Mouse (Mus musculus): ENCODE measurements around the gene Slc35b1. TPM values are rescaled to one million over a fixed set of nuclear protein-coding genes. Genes with fewer than 3 reads are reported as not detected.

Slc35b1 gene
- polyA plus RNA-seq, 1 experiment from 2014 or later, result 174 TPM

- H3K4me2 ChIP-seq (ENCODE audit: low read length), result no peak overlapping the region
- WGBS, result 94% methylated on average over 7 of the region's 7 CpGs
- ATAC-seq (no peak), DNase-seq (ENCODE audit: low spot score) (no peak)
- no peak overlapping the region for H3K27ac ChIP-seq (ENCODE audit: low read depth, low read length)
- no peak overlapping the region for H3K4me3 ChIP-seq (ENCODE audit: low read depth, low read length)
- H3K9ac ChIP-seq (ENCODE audit: low read length), result no peak overlapping the region
- peaks cover 8% of the 10 kb centered on the region; the same call in 1 of the 2 replicates for H3K4me1 ChIP-seq (ENCODE audit: control insufficient read depth, insufficient read depth, low read length)
- peaks cover 57% of the 10 kb centered on the region for H3K36me3 ChIP-seq (ENCODE audit: control insufficient read depth, insufficient read depth, low read length)
- no peaks in the 10 kb centered on the region for H3K9me3 ChIP-seq (replicated peaks; ENCODE audit: control insufficient read depth, low read length)
- H3K27me3 ChIP-seq (replicated peaks; ENCODE audit: control insufficient read depth, insufficient read depth, low read length), result no peaks in the 10 kb centered on the region
These were observed 2.9 kb downstream of the Slc35b1 start for GRCm38 (mm10) chr11:95387354-95387753.

GRCm38 (mm10) chr11:95389006-95389405, 4.5 kb downstream of the Slc35b1 start:
- 74% methylated on average over 3 of the region's 3 CpGs for WGBS
- Histone ChIP-seq H3K4me1 (ENCODE audit: control insufficient read depth, insufficient read depth, low read length) (peaks cover 14% of the 10 kb centered on the region; the same call in 1 of the 2 replicates), H3K36me3 (ENCODE audit: control insufficient read depth, insufficient read depth, low read length) (peaks cover 63% of the 10 kb centered on the region), H3K9ac (ENCODE audit: low read length) (no peak overlapping the region), H3K27ac (ENCODE audit: low read depth, low read length) (no peak overlapping the region), H3K27me3 (replicated peaks; ENCODE audit: control insufficient read depth, insufficient read depth, low read length) (no peaks in the 10 kb centered on the region), H3K9me3 (replicated peaks; ENCODE audit: control insufficient read depth, low read length) (no peaks in the 10 kb centered on the region), H3K4me3 (ENCODE audit: low read depth, low read length) (no peak overlapping the region), H3K4me2 (ENCODE audit: low read length) (no peak overlapping the region)
- DNase-seq (ENCODE audit: low spot score) (peak; percentile 28), ATAC-seq (no peak)

GRCm38 (mm10) chr11:95390420-95390819, 5.9 kb downstream of the Slc35b1 start:
- ATAC-seq, result no peak
- WGBS, result 97% methylated on average over 6 of the region's 6 CpGs
- Histone ChIP-seq H3K4me1 (ENCODE audit: control insufficient read depth, insufficient read depth, low read length) (peaks cover 13% of the 10 kb centered on the region; the same call in 1 of the 2 replicates), H3K4me3 (ENCODE audit: low read depth, low read length) (no peak overlapping the region), H3K9ac (ENCODE audit: low read length) (no peak overlapping the region), H3K4me2 (ENCODE audit: low read length) (no peak overlapping the region), H3K27me3 (replicated peaks; ENCODE audit: control insufficient read depth, insufficient read depth, low read length) (no peaks in the 10 kb centered on the region), H3K27ac (ENCODE audit: low read depth, low read length) (no peak overlapping the region), H3K36me3 (ENCODE audit: control insufficient read depth, insufficient read depth, low read length) (peaks cover 63% of the 10 kb centered on the region), H3K9me3 (replicated peaks; ENCODE audit: control insufficient read depth, low read length) (no peaks in the 10 kb centered on the region)
- no peak for DNase-seq (ENCODE audit: low spot score)

GRCm38 (mm10) chr11:95391201-95391600, 6.7 kb downstream of the Slc35b1 start:
- no peak overlapping the region for H3K9ac ChIP-seq (ENCODE audit: low read length)
- H3K36me3 ChIP-seq (ENCODE audit: control insufficient read depth, insufficient read depth, low read length), result peaks cover 63% of the 10 kb centered on the region
- H3K27me3 ChIP-seq (replicated peaks; ENCODE audit: control insufficient read depth, insufficient read depth, low read length), result no peaks in the 10 kb centered on the region
- no peak overlapping the region for H3K4me3 ChIP-seq (ENCODE audit: low read depth, low read length)
- H3K9me3 ChIP-seq (replicated peaks; ENCODE audit: control insufficient read depth, low read length), result no peaks in the 10 kb centered on the region
- peaks cover 7% of the 10 kb centered on the region; the same call in 1 of the 2 replicates for H3K4me1 ChIP-seq (ENCODE audit: control insufficient read depth, insufficient read depth, low read length)
- WGBS, result 69% methylated on average over 4 of the region's 4 CpGs
- DNase-seq (ENCODE audit: low spot score), result no peak
- no peak for ATAC-seq
- no peak overlapping the region for H3K4me2 ChIP-seq (ENCODE audit: low read length)
- H3K27ac ChIP-seq (ENCODE audit: low read depth, low read length), result peak overlapping the region; percentile 59; the same call in 1 of the 2 replicates

GRCm38 (mm10) chr11:95391743-95392142, 7.3 kb downstream of the Slc35b1 start:
- Histone ChIP-seq H3K27me3 (replicated peaks; ENCODE audit: control insufficient read depth, insufficient read depth, low read length) (no peaks in the 10 kb centered on the region), H3K4me2 (ENCODE audit: low read length) (no peak overlapping the region), H3K36me3 (ENCODE audit: control insufficient read depth, insufficient read depth, low read length) (peaks cover 59% of the 10 kb centered on the region), H3K4me1 (ENCODE audit: control insufficient read depth, insufficient read depth, low read length) (peaks cover 7% of the 10 kb centered on the region; the same call in 1 of the 2 replicates), H3K9me3 (replicated peaks; ENCODE audit: control insufficient read depth, low read length) (no peaks in the 10 kb centered on the region), H3K27ac (ENCODE audit: low read depth, low read length) (peak overlapping the region; percentile 59), H3K9ac (ENCODE audit: low read length) (no peak overlapping the region), H3K4me3 (ENCODE audit: low read depth, low read length) (no peak overlapping the region)
- peak; percentile 62 for DNase-seq (ENCODE audit: low spot score)
- WGBS, result 52% methylated on average over 5 of the region's 5 CpGs
- ATAC-seq, result peak; percentile 75; the same call in 1 of the 2 replicates

GRCm38 (mm10) chr11:95392223-95392667, 7.8 kb downstream of the Slc35b1 start:
- H3K9ac ChIP-seq (ENCODE audit: low read length), result no peak overlapping the region
- peak overlapping the region; percentile 59 for H3K27ac ChIP-seq (ENCODE audit: low read depth, low read length)
- no peak overlapping the region for H3K4me2 ChIP-seq (ENCODE audit: low read length)
- H3K27me3 ChIP-seq (replicated peaks; ENCODE audit: control insufficient read depth, insufficient read depth, low read length), result no peaks in the 10 kb centered on the region
- 37% methylated on average over 7 of the region's 7 CpGs for WGBS
- no peak overlapping the region for H3K4me3 ChIP-seq (ENCODE audit: low read depth, low read length)
- H3K4me1 ChIP-seq (ENCODE audit: control insufficient read depth, insufficient read depth, low read length), result peaks cover 7% of the 10 kb centered on the region; the same call in 1 of the 2 replicates
- DNase-seq (ENCODE audit: low spot score), result peak; percentile 83
- no peaks in the 10 kb centered on the region for H3K9me3 ChIP-seq (replicated peaks; ENCODE audit: control insufficient read depth, low read length)
- H3K36me3 ChIP-seq (ENCODE audit: control insufficient read depth, insufficient read depth, low read length), result peaks cover 54% of the 10 kb centered on the region
- ATAC-seq, result peak; percentile 74

- ATAC-seq (no peak), DNase-seq (ENCODE audit: low spot score) (no peak)
- Histone ChIP-seq H3K4me2 (ENCODE audit: low read length) (no peak overlapping the region), H3K9ac (ENCODE audit: low read length) (peak overlapping the region; percentile 25; the same call in 1 of the 2 replicates), H3K36me3 (ENCODE audit: control insufficient read depth, insufficient read depth, low read length) (peaks cover 48% of the 10 kb centered on the region), H3K4me3 (ENCODE audit: low read depth, low read length) (no peak overlapping the region), H3K27me3 (replicated peaks; ENCODE audit: control insufficient read depth, insufficient read depth, low read length) (no peaks in the 10 kb centered on the region), H3K4me1 (ENCODE audit: control insufficient read depth, insufficient read depth, low read length) (peaks cover 7% of the 10 kb centered on the region; the same call in 1 of the 2 replicates), H3K9me3 (replicated peaks; ENCODE audit: control insufficient read depth, low read length) (no peaks in the 10 kb centered on the region), H3K27ac (ENCODE audit: low read depth, low read length) (peak overlapping the region; percentile 59; the same call in 1 of the 2 replicates)
- 76% methylated on average over 11 of the region's 11 CpGs for WGBS
These were observed 8.4 kb downstream of the Slc35b1 start for GRCm38 (mm10) chr11:95392708-95393499.

- Histone ChIP-seq H3K27me3 (replicated peaks; ENCODE audit: control insufficient read depth, insufficient read depth, low read length) (no peaks in the 10 kb centered on the region), H3K4me1 (ENCODE audit: control insufficient read depth, insufficient read depth, low read length) (peaks cover 7% of the 10 kb centered on the region; the same call in 1 of the 2 replicates), H3K4me2 (ENCODE audit: low read length) (no peak overlapping the region), H3K4me3 (ENCODE audit: low read depth, low read length) (no peak overlapping the region), H3K9me3 (replicated peaks; ENCODE audit: control insufficient read depth, low read length) (no peaks in the 10 kb centered on the region), H3K9ac (ENCODE audit: low read length) (peak overlapping the region; percentile 25; the same call in 1 of the 2 replicates), H3K36me3 (ENCODE audit: control insufficient read depth, insufficient read depth, low read length) (peaks cover 42% of the 10 kb centered on the region), H3K27ac (ENCODE audit: low read depth, low read length) (no peak overlapping the region)
- ATAC-seq (no peak), DNase-seq (ENCODE audit: low spot score) (no peak)
- WGBS, result 39% methylated on average over 5 of the region's 5 CpGs
These were observed 9.0 kb downstream of the Slc35b1 start for GRCm38 (mm10) chr11:95393500-95393816.

- no peaks in the 10 kb centered on the region for H3K27me3 ChIP-seq (replicated peaks; ENCODE audit: control insufficient read depth, insufficient read depth, low read length)
- DNase-seq (ENCODE audit: low spot score) (no peak), ATAC-seq (no peak)
- H3K9ac ChIP-seq (ENCODE audit: low read length), result no peak overlapping the region
- no peaks in the 10 kb centered on the region for H3K9me3 ChIP-seq (replicated peaks; ENCODE audit: control insufficient read depth, low read length)
- peaks cover 37% of the 10 kb centered on the region for H3K36me3 ChIP-seq (ENCODE audit: control insufficient read depth, insufficient read depth, low read length)
- peaks cover 7% of the 10 kb centered on the region; the same call in 1 of the 2 replicates for H3K4me1 ChIP-seq (ENCODE audit: control insufficient read depth, insufficient read depth, low read length)
- H3K4me3 ChIP-seq (ENCODE audit: low read depth, low read length), result no peak overlapping the region
- 70% methylated on average over 5 of the region's 5 CpGs for WGBS
- no peak overlapping the region for H3K27ac ChIP-seq (ENCODE audit: low read depth, low read length)
- no peak overlapping the region for H3K4me2 ChIP-seq (ENCODE audit: low read length)
These were observed 9.6 kb downstream of the Slc35b1 start for GRCm38 (mm10) chr11:95394112-95394511.
